In genomic region chr6:122718224-122718623, GRCm38 (mm10) we compare ENCODE assay signal across 5 mouse cellular contexts. TPM values are rescaled to one million over a fixed set of nuclear protein-coding genes. Genes with fewer than 3 reads are reported as not detected.
"Had no signal": no experiment of that assay in that cellular context is flagged by ENCODE, and none has a peak within 500 bp of the region (broad histone marks: within the 10 kb centered on the region; RNA-seq: fewer than 3 reads in every experiment).

No protein-coding gene starts in this region.

RNA-seq across cellular contexts. Expression of gene Nanog, which starts 10.9 kb away (rescaled TPM):
- polyA plus RNA-seq: midbrain, embryonic 14.5 days; midbrain, embryonic 16.5 days; neural tube, embryonic 11.5 days; neural tube, embryonic 15.5 days; small intestine, adult 2 months had no signal
